Mouse (Mus musculus): ENCODE results near the gene Fam104a.

The Fam104a gene

GRCm38 (mm10) chr11:113699643-113700042, 15.7 kb upstream of the Fam104a start:
- DNase-seq, result no peak

- DNase-seq, result no peak
Observed at GRCm38 (mm10) chr11:113698013-113698545, 14.1 kb upstream of the Fam104a start.

- DNase-seq, result no peak
Observed at GRCm38 (mm10) chr11:113697571-113697970, 13.6 kb upstream of the Fam104a start.

GRCm38 (mm10) chr11:113691851-113692250, 7.9 kb upstream of the Fam104a start:
- no peak for DNase-seq

GRCm38 (mm10) chr11:113691318-113691717, 7.4 kb upstream of the Fam104a start:
- DNase-seq, result no peak

- no peak for DNase-seq
Observed at GRCm38 (mm10) chr11:113690506-113690905, 6.6 kb upstream of the Fam104a start.

- DNase-seq, result no peak
Observed at GRCm38 (mm10) chr11:113687031-113687430, 3.1 kb upstream of the Fam104a start.

- DNase-seq, result no peak
Observed at GRCm38 (mm10) chr11:113684707-113685426, 912 bp upstream of the Fam104a start.

- no peak for DNase-seq
Observed at GRCm38 (mm10) chr11:113683627-113683956, 363 bp downstream of the Fam104a start.

GRCm38 (mm10) chr11:113682897-113683626, 893 bp downstream of the Fam104a start:
- DNase-seq, result peak; percentile 74

GRCm38 (mm10) chr11:113681979-113682378, 2.0 kb downstream of the Fam104a start:
- no peak for DNase-seq

GRCm38 (mm10) chr11:113680954-113681353, 3.0 kb downstream of the Fam104a start:
- DNase-seq, result no peak

GRCm38 (mm10) chr11:113678373-113678772, 5.6 kb downstream of the Fam104a start:
- DNase-seq, result no peak

- peak; percentile 57 to 61 for DNase-seq
Observed at GRCm38 (mm10) chr11:113677378-113677777, 6.6 kb downstream of the Fam104a start.

GRCm38 (mm10) chr11:113676847-113677246, 7.1 kb downstream of the Fam104a start:
- no peak for DNase-seq

GRCm38 (mm10) chr11:113674595-113674994, 9.4 kb downstream of the Fam104a start:
- DNase-seq, result no peak

GRCm38 (mm10) chr11:113673614-113674013, 10.3 kb downstream of the Fam104a start:
- DNase-seq, result peak in 1 of 2 experiments; percentile 53

- no peak for DNase-seq
Observed at GRCm38 (mm10) chr11:113669711-113670110, 14.2 kb downstream of the Fam104a start.

GRCm38 (mm10) chr11:113668857-113669256, 15.1 kb downstream of the Fam104a start:
- DNase-seq, result no peak

- no peak for DNase-seq
Observed at GRCm38 (mm10) chr11:113667704-113668103, 16.3 kb downstream of the Fam104a start.

- DNase-seq, result no peak
Observed at GRCm38 (mm10) chr11:113667122-113667521, 16.8 kb downstream of the Fam104a start.

GRCm38 (mm10) chr11:113666648-113667047, 17.3 kb downstream of the Fam104a start:
- no peak for DNase-seq

- DNase-seq, result peak in 1 of 2 experiments; percentile 54
Observed at GRCm38 (mm10) chr11:113666205-113666604, 17.8 kb downstream of the Fam104a start.

GRCm38 (mm10) chr11:113664279-113664678, 19.7 kb downstream of the Fam104a start:
- no peak for DNase-seq
